Mouse (Mus musculus): ENCODE data around the gene Klhl30. TPM values are rescaled to one million over a fixed set of nuclear protein-coding genes. Genes with fewer than 3 reads are reported as not detected.

The Klhl30 gene
- polyA plus RNA-seq, 1 experiment from 2014 or later = 0.53 TPM

GRCm38 (mm10) chr1:91332102-91332501, 18.7 kb upstream of the Klhl30 start:
- no peaks in the 10 kb centered on the region for H3K9me3 ChIP-seq (replicated peaks)
- H3K4me2 ChIP-seq = no peak overlapping the region
- no peaks in the 10 kb centered on the region for H3K27me3 ChIP-seq
- no peak overlapping the region for H3K9ac ChIP-seq
- H3K27ac ChIP-seq = no peak overlapping the region
- H3K4me3 ChIP-seq (replicated peaks) = no peak overlapping the region
- no peak for ATAC-seq (replicated peaks; ENCODE audit: low FRiP score)
- H3K4me1 ChIP-seq = 0 out of 2 replicates have a peak, but pooled peaks cover 4% of the 10 kb centered on the region
- 56% methylated on average over 4 of the region's 4 CpGs for WGBS
- no peaks in the 10 kb centered on the region for H3K36me3 ChIP-seq

GRCm38 (mm10) chr1:91333582-91333981, 17.2 kb upstream of the Klhl30 start:
- Histone ChIP-seq H3K36me3 (no peaks in the 10 kb centered on the region), H3K9me3 (replicated peaks) (no peaks in the 10 kb centered on the region), H3K9ac (no peak overlapping the region), H3K4me1 (0 out of 2 replicates have a peak, but pooled peaks cover 1% of the 10 kb centered on the region), H3K27ac (no peak overlapping the region), H3K4me3 (replicated peaks) (no peak overlapping the region), H3K27me3 (peaks cover 3% of the 10 kb centered on the region; the same call in 1 of the 2 replicates), H3K4me2 (no peak overlapping the region)
- no peak for ATAC-seq (replicated peaks; ENCODE audit: low FRiP score)

GRCm38 (mm10) chr1:91337355-91337754, 13.5 kb upstream of the Klhl30 start:
- no peak overlapping the region for H3K4me2 ChIP-seq
- H3K9me3 ChIP-seq (replicated peaks) = no peaks in the 10 kb centered on the region
- peaks cover 16% of the 10 kb centered on the region for H3K27me3 ChIP-seq
- H3K36me3 ChIP-seq = no peaks in the 10 kb centered on the region
- H3K4me3 ChIP-seq (replicated peaks) = no peak overlapping the region
- no peak for ATAC-seq (replicated peaks; ENCODE audit: low FRiP score)
- 0 out of 2 replicates have a peak, but pooled peaks cover under 1% of the 10 kb centered on the region for H3K4me1 ChIP-seq
- H3K9ac ChIP-seq = no peak overlapping the region
- WGBS = 85% methylated on average over 7 of the region's 7 CpGs
- H3K27ac ChIP-seq = no peak overlapping the region

- H3K4me3 ChIP-seq (replicated peaks) = no peak overlapping the region
- ATAC-seq (replicated peaks; ENCODE audit: low FRiP score) = no peak
- H3K27ac ChIP-seq = no peak overlapping the region
- no peaks in the 10 kb centered on the region for H3K9me3 ChIP-seq (replicated peaks)
- no peak overlapping the region for H3K4me2 ChIP-seq
- H3K9ac ChIP-seq = no peak overlapping the region
- peaks cover 57% of the 10 kb centered on the region for H3K27me3 ChIP-seq
- H3K4me1 ChIP-seq = peaks cover 21% of the 10 kb centered on the region
- WGBS = 77% methylated on average over 3 of the region's 3 CpGs
- H3K36me3 ChIP-seq = no peaks in the 10 kb centered on the region
Observed at GRCm38 (mm10) chr1:91344001-91344400, 6.8 kb upstream of the Klhl30 start.

GRCm38 (mm10) chr1:91344921-91345685, 5.7 kb upstream of the Klhl30 start:
- Histone ChIP-seq H3K36me3 (no peaks in the 10 kb centered on the region), H3K27me3 (peaks cover 57% of the 10 kb centered on the region), H3K4me2 (peak overlapping the region; percentile 66), H3K4me3 (replicated peaks) (peak overlapping the region; percentile 34), H3K27ac (no peak overlapping the region), H3K9ac (no peak overlapping the region), H3K9me3 (replicated peaks) (no peaks in the 10 kb centered on the region), H3K4me1 (peaks cover 21% of the 10 kb centered on the region)
- 2% methylated on average over 68 of the region's 68 CpGs for WGBS
- ATAC-seq (replicated peaks; ENCODE audit: low FRiP score) = peak; percentile 66

- no peaks in the 10 kb centered on the region for H3K36me3 ChIP-seq
- no peak overlapping the region for H3K4me2 ChIP-seq
- H3K4me1 ChIP-seq = peaks cover 21% of the 10 kb centered on the region
- peak; percentile 52; the same call in 1 of the 2 replicates for ATAC-seq (replicated peaks; ENCODE audit: low FRiP score)
- H3K27me3 ChIP-seq = peaks cover 49% of the 10 kb centered on the region
- 37% methylated on average over 3 of the region's 3 CpGs for WGBS
- no peak overlapping the region for H3K27ac ChIP-seq
- H3K9ac ChIP-seq = no peak overlapping the region
- no peak overlapping the region for H3K4me3 ChIP-seq (replicated peaks)
- no peaks in the 10 kb centered on the region for H3K9me3 ChIP-seq (replicated peaks)
Observed at GRCm38 (mm10) chr1:91346892-91347291, 3.9 kb upstream of the Klhl30 start.

GRCm38 (mm10) chr1:91351249-91351648, 433 bp downstream of the Klhl30 start:
- no peaks in the 10 kb centered on the region for H3K36me3 ChIP-seq
- no peak overlapping the region for H3K4me2 ChIP-seq
- H3K4me1 ChIP-seq = no peaks in the 10 kb centered on the region
- no peak overlapping the region for H3K27ac ChIP-seq
- H3K4me3 ChIP-seq (replicated peaks) = no peak overlapping the region
- WGBS = 71% methylated on average over 3 of the region's 3 CpGs
- no peak overlapping the region for H3K9ac ChIP-seq
- H3K27me3 ChIP-seq = peaks cover 6% of the 10 kb centered on the region
- no peaks in the 10 kb centered on the region for H3K9me3 ChIP-seq (replicated peaks)
- ATAC-seq (replicated peaks; ENCODE audit: low FRiP score) = no peak

GRCm38 (mm10) chr1:91352277-91352676, 1.5 kb downstream of the Klhl30 start:
- no peak overlapping the region for H3K27ac ChIP-seq
- H3K27me3 ChIP-seq = no peaks in the 10 kb centered on the region
- no peaks in the 10 kb centered on the region for H3K4me1 ChIP-seq
- no peak for ATAC-seq (replicated peaks; ENCODE audit: low FRiP score)
- no peak overlapping the region for H3K4me2 ChIP-seq
- WGBS = 82% methylated on average over 2 of the region's 2 CpGs
- H3K4me3 ChIP-seq (replicated peaks) = no peak overlapping the region
- H3K36me3 ChIP-seq = no peaks in the 10 kb centered on the region
- no peak overlapping the region for H3K9ac ChIP-seq
- H3K9me3 ChIP-seq (replicated peaks) = no peaks in the 10 kb centered on the region

GRCm38 (mm10) chr1:91356105-91356504, 5.3 kb downstream of the Klhl30 start:
- Histone ChIP-seq H3K27ac (no peak overlapping the region), H3K9ac (no peak overlapping the region), H3K4me1 (no peaks in the 10 kb centered on the region), H3K4me2 (no peak overlapping the region), H3K27me3 (no peaks in the 10 kb centered on the region), H3K36me3 (no peaks in the 10 kb centered on the region), H3K9me3 (replicated peaks) (no peaks in the 10 kb centered on the region), H3K4me3 (replicated peaks) (no peak overlapping the region)
- no peak for ATAC-seq (replicated peaks; ENCODE audit: low FRiP score)
- WGBS = 83% methylated on average over 11 of the region's 11 CpGs

GRCm38 (mm10) chr1:91362113-91362512, 11.3 kb downstream of the Klhl30 start:
- 81% methylated on average over 5 of the region's 5 CpGs for WGBS
- Histone ChIP-seq H3K27me3 (no peaks in the 10 kb centered on the region), H3K9ac (no peak overlapping the region), H3K4me1 (peaks cover 16% of the 10 kb centered on the region), H3K4me2 (no peak overlapping the region), H3K4me3 (replicated peaks) (no peak overlapping the region), H3K9me3 (replicated peaks) (peaks cover 6% of the 10 kb centered on the region; the same call in 1 of the 2 replicates), H3K27ac (no peak overlapping the region), H3K36me3 (no peaks in the 10 kb centered on the region)
- ATAC-seq (replicated peaks; ENCODE audit: low FRiP score) = no peak

GRCm38 (mm10) chr1:91364822-91365644, 14.2 kb downstream of the Klhl30 start:
- Histone ChIP-seq H3K9ac (no peak overlapping the region), H3K4me3 (replicated peaks) (no peak overlapping the region), H3K9me3 (replicated peaks) (peaks cover 6% of the 10 kb centered on the region; the same call in 1 of the 2 replicates), H3K27me3 (no peaks in the 10 kb centered on the region), H3K4me1 (peaks cover 18% of the 10 kb centered on the region), H3K36me3 (peaks cover 6% of the 10 kb centered on the region; the same call in 1 of the 2 replicates), H3K4me2 (no peak overlapping the region), H3K27ac (no peak overlapping the region)
- WGBS = 76% methylated on average over 16 of the region's 16 CpGs
- ATAC-seq (replicated peaks; ENCODE audit: low FRiP score) = no peak

- 0 out of 2 replicates have a peak, but pooled peaks have one; percentile 8 for ATAC-seq (replicated peaks; ENCODE audit: low FRiP score)
Observed at GRCm38 (mm10) chr1:91365816-91366214, 15.0 kb downstream of the Klhl30 start.

More at GRCm38 (mm10) chr1:91365816-91366214, 15.0 kb downstream of the Klhl30 start:
- peaks cover 6% of the 10 kb centered on the region; the same call in 1 of the 2 replicates for H3K9me3 ChIP-seq (replicated peaks)
- peaks cover 13% of the 10 kb centered on the region; the same call in 1 of the 2 replicates for H3K36me3 ChIP-seq
- peaks cover 18% of the 10 kb centered on the region for H3K4me1 ChIP-seq
- WGBS = 22% methylated on average over 8 of the region's 8 CpGs
- no peaks in the 10 kb centered on the region for H3K27me3 ChIP-seq
- H3K9ac ChIP-seq = peak overlapping the region; percentile 48; the same call in 1 of the 2 replicates
- peak overlapping the region; percentile 87 for H3K4me2 ChIP-seq
- no peak overlapping the region for H3K27ac ChIP-seq
- H3K4me3 ChIP-seq (replicated peaks) = peak overlapping the region; percentile 50

All from kidney, embryonic 15.5 days (tissue).